Mouse (Mus musculus) CD4-positive helper T cell, adult 2 months (primary cell): ENCODE results near the gene Gm8764.
"Not testable (repeated sequence)": the region's sequence is repeated elsewhere in the genome, so short reads cannot be mapped to it uniquely, and the experiment has no call there.

Experiments used
- DNase-seq: peaks from one replicate; pipeline ENCODE4 v3.0.0-alpha.2; 2012; ENCODE audit warnings: low read depth, missing footprints, low spot score

Gene Gm8764

DNA sequence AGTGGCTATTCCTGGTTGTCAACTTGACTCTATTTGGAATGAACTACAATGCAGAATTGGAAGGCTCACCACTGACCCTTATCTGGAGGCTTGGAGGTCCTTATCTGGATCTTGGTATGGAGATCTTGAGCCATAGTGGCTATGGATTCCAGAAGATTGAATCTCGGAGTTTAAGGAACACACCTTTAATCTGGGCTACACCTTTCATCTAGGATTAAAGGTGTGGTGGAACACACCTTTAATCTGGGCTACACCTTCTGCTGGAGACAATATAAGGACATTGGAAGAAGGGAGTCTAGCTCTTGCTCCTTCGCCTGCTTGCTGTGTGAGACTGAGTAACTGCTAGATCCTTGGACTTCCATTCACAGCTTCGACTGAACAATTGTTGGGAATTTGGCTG is at the start of gene Gm8764:
Gene Gm8764 (plus strand): TSS at position 301 of the 400 bp plus-strand sequence.
- not testable (repeated sequence) for DNase-seq

DNA sequence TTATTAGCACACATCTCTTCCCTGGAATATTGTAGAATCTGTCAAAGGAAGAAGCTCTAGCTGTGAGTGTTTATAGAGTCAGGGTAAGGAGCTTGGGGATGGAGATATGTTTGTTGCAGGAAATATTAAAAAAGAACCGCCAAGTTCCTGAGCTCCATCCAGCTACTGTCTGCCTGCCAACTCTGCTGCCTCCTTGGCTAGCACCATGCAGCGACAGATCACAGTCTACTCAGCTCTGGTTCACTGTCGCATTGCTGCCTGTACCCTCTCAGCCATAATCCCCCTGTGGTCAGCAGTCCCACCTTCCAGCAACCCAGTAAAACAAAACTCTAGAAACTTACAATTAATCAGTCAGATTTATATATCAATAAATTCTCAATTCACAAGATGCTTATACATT is 49.8 kb upstream of the Gm8764 start:
- DNase-seq, result no peak

DNA sequence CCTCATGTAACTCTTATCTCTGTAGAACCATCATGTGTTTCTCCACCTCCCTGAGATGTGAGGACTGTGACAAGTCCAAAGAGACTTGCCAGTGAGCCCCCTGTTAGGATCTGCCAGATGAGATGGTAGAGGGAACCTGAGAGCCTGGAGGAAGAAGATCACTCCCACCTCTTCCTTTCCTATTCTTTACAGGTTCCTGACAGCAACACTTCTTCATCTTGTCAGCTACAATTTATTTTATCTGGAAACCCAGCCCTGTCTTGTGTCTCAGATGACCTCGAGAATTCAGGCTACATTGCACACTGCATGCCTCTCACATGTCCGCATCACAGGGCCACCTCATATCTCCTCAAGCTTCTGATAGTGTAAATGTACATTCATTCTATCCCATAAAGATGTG is 41.5 kb upstream of the Gm8764 start:
- no peak for DNase-seq

DNA sequence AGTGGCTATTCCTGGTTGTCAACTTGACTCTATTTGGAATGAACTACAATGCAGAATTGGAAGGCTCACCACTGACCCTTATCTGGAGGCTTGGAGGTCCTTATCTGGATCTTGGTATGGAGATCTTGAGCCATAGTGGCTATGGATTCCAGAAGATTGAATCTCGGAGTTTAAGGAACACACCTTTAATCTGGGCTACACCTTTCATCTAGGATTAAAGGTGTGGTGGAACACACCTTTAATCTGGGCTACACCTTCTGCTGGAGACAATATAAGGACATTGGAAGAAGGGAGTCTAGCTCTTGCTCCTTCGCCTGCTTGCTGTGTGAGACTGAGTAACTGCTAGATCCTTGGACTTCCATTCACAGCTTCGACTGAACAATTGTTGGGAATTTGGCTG is 17.1 kb upstream of the Gm8764 start, which contains the start of gene Gm21293:
Gene Gm21293 (plus strand): TSS at position 301 of the 400 bp plus-strand sequence.
- DNase-seq, result not testable (repeated sequence)

DNA sequence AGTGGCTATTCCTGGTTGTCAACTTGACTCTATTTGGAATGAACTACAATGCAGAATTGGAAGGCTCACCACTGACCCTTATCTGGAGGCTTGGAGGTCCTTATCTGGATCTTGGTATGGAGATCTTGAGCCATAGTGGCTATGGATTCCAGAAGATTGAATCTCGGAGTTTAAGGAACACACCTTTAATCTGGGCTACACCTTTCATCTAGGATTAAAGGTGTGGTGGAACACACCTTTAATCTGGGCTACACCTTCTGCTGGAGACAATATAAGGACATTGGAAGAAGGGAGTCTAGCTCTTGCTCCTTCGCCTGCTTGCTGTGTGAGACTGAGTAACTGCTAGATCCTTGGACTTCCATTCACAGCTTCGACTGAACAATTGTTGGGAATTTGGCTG is 8.6 kb upstream of the Gm8764 start, which contains the start of gene Gm6763:
Gene Gm6763 (plus strand): TSS at position 301 of the 400 bp plus-strand sequence.
- not testable (repeated sequence) for DNase-seq

DNA sequence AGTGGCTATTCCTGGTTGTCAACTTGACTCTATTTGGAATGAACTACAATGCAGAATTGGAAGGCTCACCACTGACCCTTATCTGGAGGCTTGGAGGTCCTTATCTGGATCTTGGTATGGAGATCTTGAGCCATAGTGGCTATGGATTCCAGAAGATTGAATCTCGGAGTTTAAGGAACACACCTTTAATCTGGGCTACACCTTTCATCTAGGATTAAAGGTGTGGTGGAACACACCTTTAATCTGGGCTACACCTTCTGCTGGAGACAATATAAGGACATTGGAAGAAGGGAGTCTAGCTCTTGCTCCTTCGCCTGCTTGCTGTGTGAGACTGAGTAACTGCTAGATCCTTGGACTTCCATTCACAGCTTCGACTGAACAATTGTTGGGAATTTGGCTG is 8.4 kb downstream of the Gm8764 start, which contains the start of gene Gm21304:
Gene Gm21304 (plus strand): TSS at position 301 of the 400 bp plus-strand sequence.
- not testable (repeated sequence) for DNase-seq

DNA sequence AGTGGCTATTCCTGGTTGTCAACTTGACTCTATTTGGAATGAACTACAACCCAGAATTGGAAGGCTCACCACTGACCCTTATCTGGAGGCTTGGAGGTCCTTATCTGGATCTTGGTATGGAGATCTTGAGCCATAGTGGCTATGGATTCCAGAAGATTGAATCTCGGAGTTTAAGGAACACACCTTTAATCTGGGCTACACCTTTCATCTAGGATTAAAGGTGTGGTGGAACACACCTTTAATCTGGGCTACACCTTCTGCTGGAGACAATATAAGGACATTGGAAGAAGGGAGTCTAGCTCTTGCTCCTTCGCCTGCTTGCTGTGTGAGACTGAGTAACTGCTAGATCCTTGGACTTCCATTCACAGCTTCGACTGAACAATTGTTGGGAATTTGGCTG is 16.9 kb downstream of the Gm8764 start, which contains the start of gene Gm21312:
Gene Gm21312 (plus strand): TSS at position 301 of the 400 bp plus-strand sequence.
- not testable (repeated sequence) for DNase-seq

DNA sequence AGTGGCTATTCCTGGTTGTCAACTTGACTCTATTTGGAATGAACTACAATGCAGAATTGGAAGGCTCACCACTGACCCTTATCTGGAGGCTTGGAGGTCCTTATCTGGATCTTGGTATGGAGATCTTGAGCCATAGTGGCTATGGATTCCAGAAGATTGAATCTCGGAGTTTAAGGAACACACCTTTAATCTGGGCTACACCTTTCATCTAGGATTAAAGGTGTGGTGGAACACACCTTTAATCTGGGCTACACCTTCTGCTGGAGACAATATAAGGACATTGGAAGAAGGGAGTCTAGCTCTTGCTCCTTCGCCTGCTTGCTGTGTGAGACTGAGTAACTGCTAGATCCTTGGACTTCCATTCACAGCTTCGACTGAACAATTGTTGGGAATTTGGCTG is 25.4 kb downstream of the Gm8764 start, which contains the start of gene Gm20765:
Gene Gm20765 (plus strand): TSS at position 301 of the 400 bp plus-strand sequence.
- DNase-seq, result not testable (repeated sequence)

DNA sequence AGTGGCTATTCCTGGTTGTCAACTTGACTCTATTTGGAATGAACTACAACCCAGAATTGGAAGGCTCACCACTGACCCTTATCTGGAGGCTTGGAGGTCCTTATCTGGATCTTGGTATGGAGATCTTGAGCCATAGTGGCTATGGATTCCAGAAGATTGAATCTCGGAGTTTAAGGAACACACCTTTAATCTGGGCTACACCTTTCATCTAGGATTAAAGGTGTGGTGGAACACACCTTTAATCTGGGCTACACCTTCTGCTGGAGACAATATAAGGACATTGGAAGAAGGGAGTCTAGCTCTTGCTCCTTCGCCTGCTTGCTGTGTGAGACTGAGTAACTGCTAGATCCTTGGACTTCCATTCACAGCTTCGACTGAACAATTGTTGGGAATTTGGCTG is 33.9 kb downstream of the Gm8764 start, which contains the start of gene Gm4340:
Gene Gm4340 (plus strand): TSS at position 301 of the 400 bp plus-strand sequence.
- DNase-seq, result not testable (repeated sequence)

DNA sequence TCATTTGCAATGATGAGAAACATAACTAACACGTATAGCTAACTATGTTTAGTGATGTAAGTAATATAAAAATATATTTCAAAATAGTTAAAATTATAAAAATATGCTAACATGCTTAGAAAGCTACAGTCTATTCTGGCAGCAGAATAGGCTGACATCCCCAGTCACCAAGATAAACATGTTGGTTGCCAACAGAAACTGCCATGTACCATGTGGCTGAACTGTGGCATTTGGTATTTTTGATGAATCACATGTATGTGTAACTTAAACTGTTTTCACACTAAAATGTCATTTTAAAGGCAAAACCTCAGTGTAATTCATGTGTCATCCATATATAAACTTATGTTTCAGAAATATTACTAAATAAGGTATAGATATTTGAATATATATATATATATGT is 49.8 kb downstream of the Gm8764 start:
- DNase-seq, result no peak

DNA sequence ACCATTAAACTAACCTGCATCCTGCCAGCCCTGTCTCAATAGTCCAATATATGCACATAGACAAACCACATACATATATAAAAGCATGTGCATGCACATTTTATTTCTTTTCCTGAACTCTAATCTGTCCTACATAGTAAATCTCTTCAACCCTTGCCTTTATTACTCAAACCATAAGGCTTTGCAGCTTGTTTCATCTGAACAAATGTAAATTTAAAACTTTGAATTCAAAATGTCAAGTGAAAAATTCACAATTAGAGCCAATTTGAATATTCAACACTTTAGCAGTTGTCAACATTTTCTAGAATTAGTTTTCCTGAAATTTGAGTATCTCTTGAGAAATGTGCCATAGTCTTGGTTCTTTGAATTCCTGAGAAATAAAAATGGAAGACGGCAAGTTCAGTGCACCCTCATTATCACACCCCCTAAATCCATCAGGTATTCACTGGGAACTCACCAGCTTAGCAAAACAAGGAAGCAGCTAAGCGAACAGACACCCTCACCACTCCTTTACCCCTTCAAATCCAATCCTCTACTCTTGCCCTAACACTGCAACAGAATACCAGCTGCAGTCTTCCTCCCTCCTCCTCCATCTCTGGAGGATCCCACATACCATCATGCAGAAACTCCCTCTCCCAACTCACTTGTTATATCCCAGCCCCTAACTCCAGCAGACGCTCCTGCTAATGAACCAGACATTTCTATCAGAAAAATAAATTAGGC is 50.6 kb downstream of the Gm8764 start:
- no peak for DNase-seq
